Mouse (Mus musculus) MEL (cell line): ENCODE results near the gene Ppargc1a.
A peak's percentile ranks its signal among the peaks of the same experiment; 100 is the strongest.

Experiments
- CTCF ChIP-seq, 3 experiments: IDR thresholded peaks in 2 of 3; conservative IDR thresholded peaks in 1 of 3; 2 replicates each; pipeline ENCODE4 v1.5.1; 2011 to 2012; ENCODE audit warnings: low read length in 3 of 3, low read depth in 2 of 3, mild to moderate bottlenecking in 2 of 3, improper control_type of control experiment in 1 of 3, inconsistent platforms in 1 of 3, mixed read lengths in 1 of 3, moderate library complexity in 1 of 3; ENCODE audit not compliant: control insufficient read depth in 1 of 3, insufficient read depth in 1 of 3, poor library complexity in 1 of 3, severe bottlenecking in 1 of 3
- EP300 ChIP-seq, 2 experiments: IDR thresholded peaks; 2 replicates each; pipeline ENCODE4 v1.6.1; 2011; ENCODE audit warnings: improper control_type of control experiment in 2 of 2, low read length in 2 of 2, low read depth in 1 of 2, mild to moderate bottlenecking in 1 of 2
- KAT2A ChIP-seq: conservative IDR thresholded peaks from 2 replicates; pipeline ENCODE4 v1.6.1; 2012; ENCODE audit warnings: low read depth, low read length, improper control_type of control experiment, inconsistent platforms
- NRF1 ChIP-seq: IDR thresholded peaks from 2 replicates; pipeline ENCODE4 v1.6.1; 2014; ENCODE audit warnings: low read depth, mild to moderate bottlenecking, inconsistent platforms, low read length, improper control_type of control experiment, moderate library complexity; ENCODE audit not compliant: poor library complexity, insufficient read depth, severe bottlenecking
- POLR2A ChIP-seq, 2 experiments: IDR thresholded peaks; 2 replicates each; pipeline ENCODE4 v1.6.1; 2011 to 2012; ENCODE audit warnings: low read length in 2 of 2, mild to moderate bottlenecking in 2 of 2, control low read depth in 1 of 2, improper control_type of control experiment in 1 of 2, low read depth in 1 of 2, moderate library complexity in 1 of 2; ENCODE audit not compliant: control insufficient read depth in 1 of 2, insufficient read depth in 1 of 2, poor library complexity in 1 of 2
- ZKSCAN1 ChIP-seq: IDR thresholded peaks from 2 replicates; pipeline ENCODE4 v1.6.1; 2012; ENCODE audit warnings: low read depth, mild to moderate bottlenecking, inconsistent platforms, low read length, improper control_type of control experiment, moderate library complexity

DNA sequence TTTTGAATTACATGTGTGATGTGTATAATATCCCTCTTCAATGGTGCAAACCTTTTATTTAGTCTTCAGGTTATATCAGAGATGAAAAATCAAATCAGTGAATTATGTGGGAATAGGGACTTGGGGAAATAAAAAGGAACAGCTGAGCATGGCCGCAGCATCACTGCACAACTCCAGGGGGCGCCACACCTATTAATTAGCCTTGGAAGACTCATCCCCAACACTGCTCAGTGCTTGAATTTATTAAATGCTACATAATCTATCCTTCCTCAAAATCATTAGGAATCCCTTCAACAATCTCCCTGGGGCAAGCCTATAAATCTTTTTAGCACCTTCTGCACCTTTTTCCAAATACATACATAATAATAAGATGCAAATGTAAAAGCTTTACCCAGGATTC lies 1.9 kb downstream of the Ppargc1a start:
- TF ChIP-seq CTCF (IDR thresholded peaks at IDR 0.05 in 2 of 3, conservative IDR thresholded peaks at IDR 0.05 in 1 of 3; ENCODE audit: control insufficient read depth in 1 of 3, insufficient read depth in 1 of 3, low read depth in 2 of 3, low read length in 3 of 3, poor library complexity in 1 of 3, severe bottlenecking in 1 of 3) (peak in 1 of 3 experiments; percentile 11; a peak in 1 of 6 replicates), POLR2A (IDR thresholded peaks at IDR 0.05; ENCODE audit: control insufficient read depth in 1 of 2, insufficient read depth in 1 of 2, low read depth in 1 of 2, low read length in 2 of 2, poor library complexity in 1 of 2) (no peak), EP300 (IDR thresholded peaks at IDR 0.05; ENCODE audit: low read depth in 1 of 2, low read length in 2 of 2) (no peak), NRF1 (no peak), ZKSCAN1 (no peak), KAT2A (no peak)
